Mouse (Mus musculus) heart, embryonic 12.5 days (tissue): ENCODE results near the gene Pfkm. TPM values are rescaled to one million over a fixed set of nuclear protein-coding genes. Genes with fewer than 3 reads are reported as not detected.

ENCODE experiments used
- ATAC-seq: fragments of 200-750 bp; cut with Nextera tagmentation; 2 replicates; pipeline ENCODE4 v1.8.0; 2017; ENCODE audit warnings: moderate TSS enrichment, moderate library complexity; ENCODE audit not compliant: insufficient number of reproducible peaks, low FRiP score
- H3K27ac ChIP-seq: fragments of 300-500 bp; sonication (generic); 2 replicates; pipeline ENCODE4 v1.5.1; 2016; ENCODE audit warnings: mild to moderate bottlenecking, moderate library complexity; ENCODE audit not compliant: poor library complexity, severe bottlenecking
- H3K27me3 ChIP-seq: fragments of 300-500 bp; sonication (generic); replicated peaks from 2 replicates; pipeline ENCODE4 v1.6.1; 2016; ENCODE audit warnings: mild to moderate bottlenecking, moderate library complexity
- H3K36me3 ChIP-seq: fragments of 300-500 bp; sonication (generic); 2 replicates; pipeline ENCODE4 v1.6.1; 2016; ENCODE audit warnings: mild to moderate bottlenecking, moderate library complexity
- H3K4me1 ChIP-seq: fragments of 300-500 bp; sonication (generic); replicated peaks from 2 replicates; pipeline ENCODE4 v1.6.1; 2016; ENCODE audit warnings: mild to moderate bottlenecking
- H3K4me2 ChIP-seq: fragments of 300-500 bp; sonication (generic); 2 replicates; pipeline ENCODE4 v1.6.1; 2016; ENCODE audit warnings: mild to moderate bottlenecking, moderate library complexity
- H3K4me3 ChIP-seq: fragments of 300-500 bp; sonication (generic); 2 replicates; pipeline ENCODE4 v1.5.1; 2016; ENCODE audit warnings: mild to moderate bottlenecking
- H3K9ac ChIP-seq: fragments of 300-500 bp; sonication (generic); 2 replicates; pipeline ENCODE4 v1.6.1; 2016; ENCODE audit warnings: mild to moderate bottlenecking, moderate library complexity
- H3K9me3 ChIP-seq: fragments of 300-500 bp; sonication (generic); replicated peaks from 2 replicates; pipeline ENCODE4 v1.6.1; 2016; ENCODE audit warnings: mild to moderate bottlenecking, moderate library complexity
- WGBS: fragments of 180-500 bp; shearing (Covaris S2); methylation state at CpG from one replicate; pipeline ENCODE4 v1.1.7; 2016; 5-methylcytosine and 5-hydroxymethylcytosine counted together
- polyA plus RNA-seq: library from polyadenylated mRNA; unstranded; fragments of >200 nt; fragmentation: Nextera tagmentation; extraction: Ambion mirVana; gene quantifications from 2 replicates; pipeline ENCODE4 v1.2.1, GENCODE M21; 2016

The Pfkm gene
- polyA plus RNA-seq, 1 experiment from 2014 or later: 80.3 TPM

GRCm38 (mm10) chr15:98119363-98119762 is 27.0 kb downstream of the Pfkm start:
- Histone ChIP-seq H3K4me1 (peaks cover 4% of the 10 kb centered on the region; the same call in 1 of the 2 replicates), H3K27ac (no peak overlapping the region), H3K36me3 (peaks cover 80% of the 10 kb centered on the region), H3K4me2 (no peak overlapping the region), H3K4me3 (no peak overlapping the region), H3K9me3 (no peaks in the 10 kb centered on the region), H3K27me3 (no peaks in the 10 kb centered on the region), H3K9ac (no peak overlapping the region)
- ATAC-seq: no peak
- WGBS: 86% methylated on average over 12 of the region's 12 CpGs

- Histone ChIP-seq H3K9ac (no peak overlapping the region), H3K27ac (no peak overlapping the region), H3K4me2 (no peak overlapping the region), H3K4me3 (no peak overlapping the region), H3K27me3 (no peaks in the 10 kb centered on the region), H3K4me1 (0 out of 2 replicates have a peak, but pooled peaks cover 4% of the 10 kb centered on the region), H3K9me3 (no peaks in the 10 kb centered on the region), H3K36me3 (peaks cover 92% of the 10 kb centered on the region)
- no peak for ATAC-seq
- WGBS: 92% methylated on average over 20 of the region's 20 CpGs
These were observed 28.4 kb downstream of the Pfkm start for GRCm38 (mm10) chr15:98120831-98121230.

- no peak overlapping the region for H3K4me2 ChIP-seq
- no peak for ATAC-seq
- no peaks in the 10 kb centered on the region for H3K4me1 ChIP-seq
- H3K27ac ChIP-seq: no peak overlapping the region
- 86% methylated on average over 4 of the region's 4 CpGs for WGBS
- H3K9ac ChIP-seq: no peak overlapping the region
- H3K4me3 ChIP-seq: no peak overlapping the region
- H3K36me3 ChIP-seq: peaks cover 97% of the 10 kb centered on the region
- H3K9me3 ChIP-seq: no peaks in the 10 kb centered on the region
- H3K27me3 ChIP-seq: no peaks in the 10 kb centered on the region
These were observed 38.6 kb downstream of the Pfkm start for GRCm38 (mm10) chr15:98131001-98131400.

GRCm38 (mm10) chr15:98131451-98131850 is 39.1 kb downstream of the Pfkm start:
- H3K36me3 ChIP-seq: peaks cover 97% of the 10 kb centered on the region
- WGBS: 88% methylated on average over 7 of the region's 7 CpGs
- no peak for ATAC-seq
- no peaks in the 10 kb centered on the region for H3K4me1 ChIP-seq
- H3K27me3 ChIP-seq: no peaks in the 10 kb centered on the region
- no peak overlapping the region for H3K4me3 ChIP-seq
- no peak overlapping the region for H3K9ac ChIP-seq
- H3K9me3 ChIP-seq: no peaks in the 10 kb centered on the region
- H3K27ac ChIP-seq: no peak overlapping the region
- no peak overlapping the region for H3K4me2 ChIP-seq

GRCm38 (mm10) chr15:98131942-98132655 is 39.7 kb downstream of the Pfkm start:
- 81% methylated on average over 15 of the region's 15 CpGs for WGBS
- no peak for ATAC-seq

GRCm38 (mm10) chr15:98133471-98133870 is 41.1 kb downstream of the Pfkm start:
- H3K27me3 ChIP-seq: no peaks in the 10 kb centered on the region
- no peak overlapping the region for H3K27ac ChIP-seq
- H3K4me3 ChIP-seq: no peak overlapping the region
- no peak for ATAC-seq
- no peaks in the 10 kb centered on the region for H3K4me1 ChIP-seq
- peaks cover 97% of the 10 kb centered on the region for H3K36me3 ChIP-seq
- H3K4me2 ChIP-seq: no peak overlapping the region
- 84% methylated on average over 3 of the region's 3 CpGs for WGBS
- no peak overlapping the region for H3K9ac ChIP-seq
- no peaks in the 10 kb centered on the region for H3K9me3 ChIP-seq

More at GRCm38 (mm10) chr15:98131942-98132655, 39.7 kb downstream of the Pfkm start:
- no peak overlapping the region for H3K4me3 ChIP-seq
- H3K4me1 ChIP-seq: no peaks in the 10 kb centered on the region
- no peak overlapping the region for H3K4me2 ChIP-seq
- H3K9ac ChIP-seq: no peak overlapping the region
- H3K27ac ChIP-seq: no peak overlapping the region
- H3K36me3 ChIP-seq: peaks cover 97% of the 10 kb centered on the region
- H3K9me3 ChIP-seq: no peaks in the 10 kb centered on the region
- H3K27me3 ChIP-seq: no peaks in the 10 kb centered on the region

GRCm38 (mm10) chr15:98134034-98134433 is 41.6 kb downstream of the Pfkm start:
- H3K4me2 ChIP-seq: no peak overlapping the region
- 88% methylated on average over 4 of the region's 4 CpGs for WGBS
- H3K27me3 ChIP-seq: no peaks in the 10 kb centered on the region
- H3K4me1 ChIP-seq: no peaks in the 10 kb centered on the region
- no peaks in the 10 kb centered on the region for H3K9me3 ChIP-seq
- no peak for ATAC-seq
- H3K9ac ChIP-seq: no peak overlapping the region
- peaks cover 97% of the 10 kb centered on the region for H3K36me3 ChIP-seq
- no peak overlapping the region for H3K4me3 ChIP-seq
- H3K27ac ChIP-seq: no peak overlapping the region

- Histone ChIP-seq H3K4me3 (no peak overlapping the region), H3K4me2 (no peak overlapping the region), H3K27me3 (no peaks in the 10 kb centered on the region), H3K9ac (no peak overlapping the region), H3K4me1 (no peaks in the 10 kb centered on the region), H3K27ac (no peak overlapping the region), H3K9me3 (no peaks in the 10 kb centered on the region), H3K36me3 (peaks cover 97% of the 10 kb centered on the region)
- WGBS: 81% methylated on average over 3 of the region's 3 CpGs
- ATAC-seq: no peak
These were observed 42.3 kb downstream of the Pfkm start for GRCm38 (mm10) chr15:98134666-98135065.

GRCm38 (mm10) chr15:98135671-98136070 is 43.3 kb downstream of the Pfkm start:
- Histone ChIP-seq H3K27ac (no peak overlapping the region), H3K27me3 (no peaks in the 10 kb centered on the region), H3K9ac (no peak overlapping the region), H3K4me3 (no peak overlapping the region), H3K9me3 (no peaks in the 10 kb centered on the region), H3K4me2 (no peak overlapping the region), H3K36me3 (peaks cover 97% of the 10 kb centered on the region), H3K4me1 (no peaks in the 10 kb centered on the region)
- no peak for ATAC-seq
- WGBS: 93% methylated on average over 13 of the region's 13 CpGs

- Histone ChIP-seq H3K4me2 (no peak overlapping the region), H3K36me3 (peaks cover 97% of the 10 kb centered on the region), H3K27me3 (no peaks in the 10 kb centered on the region), H3K4me1 (no peaks in the 10 kb centered on the region), H3K9ac (no peak overlapping the region), H3K9me3 (no peaks in the 10 kb centered on the region), H3K4me3 (no peak overlapping the region), H3K27ac (no peak overlapping the region)
- ATAC-seq: no peak
- 89% methylated on average over 9 of the region's 9 CpGs for WGBS
These were observed 44.5 kb downstream of the Pfkm start for GRCm38 (mm10) chr15:98136871-98137270.

- Histone ChIP-seq H3K9ac (no peak overlapping the region), H3K4me2 (no peak overlapping the region), H3K36me3 (peaks cover 77% of the 10 kb centered on the region), H3K4me3 (no peak overlapping the region), H3K27me3 (no peaks in the 10 kb centered on the region), H3K4me1 (peaks cover 7% of the 10 kb centered on the region), H3K27ac (no peak overlapping the region), H3K9me3 (no peaks in the 10 kb centered on the region)
- 90% methylated on average over 7 of the region's 7 CpGs for WGBS
- no peak for ATAC-seq
These were observed 47.4 kb downstream of the Pfkm start for GRCm38 (mm10) chr15:98139763-98140162.

GRCm38 (mm10) chr15:98140809-98141208 is 48.4 kb downstream of the Pfkm start:
- peaks cover 10% of the 10 kb centered on the region for H3K4me1 ChIP-seq
- no peak for ATAC-seq
- H3K9ac ChIP-seq: no peak overlapping the region
- no peaks in the 10 kb centered on the region for H3K27me3 ChIP-seq
- H3K9me3 ChIP-seq: no peaks in the 10 kb centered on the region
- H3K36me3 ChIP-seq: peaks cover 67% of the 10 kb centered on the region
- no peak overlapping the region for H3K4me2 ChIP-seq
- 89% methylated on average over 5 of the region's 5 CpGs for WGBS
- H3K27ac ChIP-seq: no peak overlapping the region
- no peak overlapping the region for H3K4me3 ChIP-seq
